Mouse (Mus musculus): Measurements from ENCODE around the gene Dmbx1. TPM values are rescaled to one million over a fixed set of nuclear protein-coding genes. Genes with fewer than 3 reads are reported as not detected.

Dmbx1 gene
- 2.2 and 2.4 TPM in 2 replicates for polyA plus RNA-seq (2012; rRNA removed)

DNA sequence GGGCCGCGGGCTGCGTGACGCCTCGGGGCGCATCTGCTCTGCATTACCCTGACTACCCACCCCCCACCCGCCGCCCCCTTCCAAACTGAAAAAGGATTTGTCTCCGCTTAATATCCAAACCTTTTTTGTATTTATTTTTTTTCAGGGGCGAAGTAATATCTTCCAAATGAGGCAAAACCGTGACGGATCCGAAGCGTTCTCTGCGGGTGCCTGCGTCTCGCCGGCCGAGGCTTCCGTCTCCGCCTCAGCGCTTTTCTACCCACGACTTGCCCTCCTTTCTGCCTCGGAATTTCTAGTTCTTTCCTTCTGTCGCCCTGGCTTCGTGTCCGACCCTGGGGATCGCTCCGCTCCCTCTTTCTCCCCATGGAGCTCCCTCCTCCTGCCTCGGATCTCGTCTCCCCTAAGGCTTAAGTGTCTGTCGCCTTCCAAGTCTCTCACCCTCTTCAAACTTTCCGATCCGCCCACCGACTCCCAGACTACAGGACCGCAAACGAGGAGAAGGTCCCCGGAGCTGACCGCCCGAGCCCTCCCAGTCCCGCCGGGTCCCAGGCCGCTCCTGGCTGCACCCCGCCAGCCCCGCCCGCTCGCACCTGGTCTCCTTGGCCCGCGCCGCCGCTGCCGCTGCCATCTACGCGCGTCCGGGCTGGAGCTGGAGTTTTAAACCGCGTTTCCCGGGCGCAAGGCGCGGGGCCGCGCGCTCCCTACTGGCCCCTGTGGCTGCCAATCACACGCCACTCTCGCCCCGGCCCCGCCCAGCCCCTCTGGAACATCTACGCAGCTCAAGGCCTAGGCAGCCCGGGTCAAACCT lies at the start of gene Dmbx1:
Gene Dmbx1 (minus strand): TSS at position 632 of the 808 bp plus-strand sequence.

DNA sequence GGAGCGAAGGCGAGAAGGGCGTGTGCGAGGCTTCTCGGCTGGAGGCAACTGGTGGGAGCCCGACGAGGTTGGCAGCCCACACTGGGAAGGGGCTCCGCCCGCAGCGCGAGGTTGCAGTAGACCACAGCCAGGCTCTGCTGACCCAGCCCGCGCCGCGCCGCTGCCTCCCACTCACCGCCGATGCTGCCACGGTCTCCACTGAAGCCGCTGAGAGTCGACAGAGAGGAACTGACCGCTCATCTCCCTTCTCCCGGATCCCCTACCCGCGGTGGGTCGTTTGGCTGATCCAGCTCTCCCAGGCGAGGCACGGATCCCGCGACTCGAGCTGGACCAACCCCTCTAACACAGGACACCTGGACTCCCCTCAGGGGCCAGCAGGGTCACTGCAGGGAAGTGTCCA lies 49.2 kb downstream of the Dmbx1 start, which contains the start of gene 6430628N08Rik:
Gene 6430628N08Rik (plus strand): TSS at position 113 of the 400 bp plus-strand sequence.

DNA sequence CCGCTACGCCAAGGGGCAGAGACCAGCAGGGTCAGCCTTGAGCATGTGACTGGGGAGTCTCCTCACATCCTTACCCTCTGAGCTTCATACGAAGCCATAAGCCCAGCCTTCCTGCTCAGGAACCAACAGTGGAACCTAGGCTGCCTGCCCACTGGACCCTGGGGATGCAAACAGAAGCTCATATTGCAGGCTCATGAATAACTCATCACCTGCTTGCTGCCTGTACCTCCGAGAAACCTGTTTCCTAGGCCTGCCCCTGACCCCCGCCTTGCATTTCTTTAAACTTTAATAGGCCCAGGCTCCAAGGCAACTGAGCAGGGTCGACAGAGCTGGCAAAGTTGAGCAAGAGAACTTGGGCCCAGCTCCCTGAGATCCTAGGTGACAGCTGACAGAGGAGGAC lies 55.7 kb downstream of the Dmbx1 start, which contains the start of gene Kncn:
Gene Kncn (plus strand): TSS at position 379 of the 400 bp plus-strand sequence.

Other genes with a start within 250 kb of the Dmbx1 start
- 15.4 TPM in 2 replicates for gene Efcab14, start 202.2 kb downstream of the Dmbx1 start, polyA plus RNA-seq (2012; rRNA removed)
- 0.21 and 0.38 TPM in 2 replicates for gene Tex38, start 158.9 kb downstream of the Dmbx1 start, polyA plus RNA-seq (2012; rRNA removed)
- 31.7 and 33.1 TPM in 2 replicates for gene Atpaf1, start 155.1 kb downstream of the Dmbx1 start, polyA plus RNA-seq (2012; rRNA removed)
- 5.5 and 6.7 TPM in 2 replicates for gene Mob3c, start 111.8 kb downstream of the Dmbx1 start, polyA plus RNA-seq (2012; rRNA removed)
- 45.5 and 45.8 TPM in 2 replicates for gene Mknk1, start 100.7 kb downstream of the Dmbx1 start, polyA plus RNA-seq (2012; rRNA removed)
- gene Kncn, start 55.5 kb downstream of the Dmbx1 start, polyA plus RNA-seq (2012; rRNA removed): 0.15 and 0.22 TPM in 2 replicates
- gene 6430628N08Rik, start 49.3 kb downstream of the Dmbx1 start, polyA plus RNA-seq (2012; rRNA removed): 0.43 and 0.44 TPM in 2 replicates
- gene Faah, start 78.0 kb upstream of the Dmbx1 start, polyA plus RNA-seq (2012; rRNA removed): 34.3 and 35.3 TPM in 2 replicates
- gene Nsun4, start 114.0 kb upstream of the Dmbx1 start, polyA plus RNA-seq (2012; rRNA removed): 5.9 TPM in 2 replicates
- gene Uqcrh, start 135.1 kb upstream of the Dmbx1 start, polyA plus RNA-seq (2012; rRNA removed): 481 and 560 TPM in 2 replicates
- gene Lrrc41, start 135.3 kb upstream of the Dmbx1 start, polyA plus RNA-seq (2012; rRNA removed): 45.6 and 46.0 TPM in 2 replicates
- gene Rad54l, start 183.8 kb upstream of the Dmbx1 start, polyA plus RNA-seq (2012; rRNA removed): 4.3 and 4.5 TPM in 2 replicates
- gene Pomgnt1, start 183.9 kb upstream of the Dmbx1 start, polyA plus RNA-seq (2012; rRNA removed): 78.6 and 80.4 TPM in 2 replicates
- gene Lurap1, start 211.4 kb upstream of the Dmbx1 start, polyA plus RNA-seq (2012; rRNA removed): 2.8 and 3.5 TPM in 2 replicates
- gene Tspan1, start 227.7 kb upstream of the Dmbx1 start, polyA plus RNA-seq (2012; rRNA removed): 0.33 and 0.62 TPM in 2 replicates
- not detected in 2 replicates for gene 1700042G07Rik, start 233.4 kb upstream of the Dmbx1 start, polyA plus RNA-seq (2012; rRNA removed)
- gene Gm49337, start 233.5 kb upstream of the Dmbx1 start, polyA plus RNA-seq (2012; rRNA removed): not detected in 2 replicates

Measured in central nervous system, embryonic 18 days (tissue).